Mouse (Mus musculus) 3134 (cell line): ENCODE data around the gene Akr1b8.
A peak's percentile ranks its signal among the peaks of the same experiment; 100 is the strongest.
"Not testable (repeated sequence)": the region's sequence is repeated elsewhere in the genome, so short reads cannot be mapped to it uniquely, and the experiment has no call there.

Source experiments
- DNase-seq: peaks from one replicate; pipeline ENCODE4 v3.0.0-alpha.2; 2011; ENCODE audit warnings: low spot score; ENCODE audit not compliant: insufficient read length; ENCODE audit errors: extremely low read depth

Akr1b8 gene

DNA sequence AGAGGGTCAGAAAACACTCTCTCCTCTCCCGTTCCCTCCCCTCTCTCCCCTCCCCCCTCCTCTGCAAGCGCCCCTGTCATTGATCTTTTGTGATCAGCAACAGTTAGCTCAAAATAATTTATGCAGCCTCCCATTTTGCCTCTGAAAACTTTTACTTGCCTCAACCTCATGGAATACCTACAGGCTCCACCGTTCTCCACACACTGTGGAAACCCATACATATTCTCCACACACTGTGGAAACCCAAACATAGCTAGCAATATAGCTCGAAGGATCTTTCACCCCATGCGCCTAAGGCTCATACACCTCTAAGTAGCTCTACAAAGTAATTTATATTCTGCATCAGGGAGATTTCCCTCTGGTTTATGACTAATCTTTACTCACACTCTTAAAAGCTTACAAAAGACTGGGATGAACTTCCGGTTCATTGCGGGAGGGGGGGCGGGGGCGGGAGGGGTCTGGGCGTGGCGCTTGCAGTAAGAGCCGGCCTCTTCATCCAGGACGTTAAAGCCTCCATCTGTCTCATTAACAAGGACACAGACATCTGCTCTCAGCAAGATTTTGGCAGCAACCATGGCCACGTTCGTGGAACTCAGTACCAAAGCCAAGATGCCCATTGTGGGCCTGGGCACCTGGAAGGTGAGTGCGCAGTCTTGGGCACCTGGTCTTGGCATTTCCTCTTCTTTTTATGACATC is at the start of gene Akr1b8:
Akr1b8 (plus strand) TSS at position 462 of the 696 bp plus-strand sequence.
- peak; percentile 70 for DNase-seq

DNA sequence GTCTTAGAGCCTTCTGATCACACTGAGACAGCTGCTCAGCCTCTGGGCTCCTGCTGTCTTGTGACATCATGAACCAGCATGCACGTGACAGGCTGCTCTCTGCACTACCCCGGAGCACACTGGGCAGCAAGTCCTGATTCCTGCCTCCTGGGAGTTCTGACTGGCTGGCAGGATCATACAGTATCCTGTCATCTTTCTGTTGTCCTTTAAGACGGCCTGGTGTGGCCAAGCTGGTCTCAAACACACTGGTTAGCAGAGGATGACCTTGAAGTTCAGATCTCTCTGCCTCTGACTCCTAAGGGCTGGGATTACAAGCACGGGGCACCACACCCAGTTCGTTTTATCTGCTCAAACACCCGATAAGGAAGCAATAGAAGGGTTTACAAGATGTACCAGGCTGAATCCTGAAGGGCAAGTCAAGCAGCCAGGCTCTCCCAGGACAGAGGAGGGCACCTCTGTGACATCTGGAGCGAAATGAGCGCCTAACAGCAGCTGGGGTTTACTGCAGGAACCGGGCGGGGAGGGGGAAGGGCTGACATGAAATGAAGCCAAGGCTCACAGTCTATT is 49.2 kb upstream of the Akr1b8 start:
- DNase-seq = no peak

DNA sequence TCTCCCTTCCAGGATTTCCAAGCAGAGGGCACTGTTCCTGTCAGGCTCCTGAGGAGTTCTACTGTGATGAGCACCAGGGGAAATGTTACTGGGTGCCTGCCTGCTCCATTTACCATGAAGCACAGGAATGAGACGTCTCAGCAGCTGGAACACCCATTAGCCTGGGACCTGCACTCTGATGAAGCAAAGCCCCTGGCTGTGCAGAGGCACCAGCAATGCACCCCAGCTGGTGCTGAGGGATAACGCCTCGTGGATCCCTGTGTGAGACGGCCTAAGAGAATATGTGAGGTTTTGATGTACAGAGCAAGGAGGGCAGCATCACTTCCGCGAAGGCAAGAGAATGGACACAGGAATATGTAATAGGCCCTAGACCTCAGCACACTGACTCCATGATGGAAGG is 47.1 kb upstream of the Akr1b8 start:
- DNase-seq = no peak

GRCm38 (mm10) chr6:34309526-34309925 is 44.4 kb upstream of the Akr1b8 start:
- DNase-seq = no peak

DNA sequence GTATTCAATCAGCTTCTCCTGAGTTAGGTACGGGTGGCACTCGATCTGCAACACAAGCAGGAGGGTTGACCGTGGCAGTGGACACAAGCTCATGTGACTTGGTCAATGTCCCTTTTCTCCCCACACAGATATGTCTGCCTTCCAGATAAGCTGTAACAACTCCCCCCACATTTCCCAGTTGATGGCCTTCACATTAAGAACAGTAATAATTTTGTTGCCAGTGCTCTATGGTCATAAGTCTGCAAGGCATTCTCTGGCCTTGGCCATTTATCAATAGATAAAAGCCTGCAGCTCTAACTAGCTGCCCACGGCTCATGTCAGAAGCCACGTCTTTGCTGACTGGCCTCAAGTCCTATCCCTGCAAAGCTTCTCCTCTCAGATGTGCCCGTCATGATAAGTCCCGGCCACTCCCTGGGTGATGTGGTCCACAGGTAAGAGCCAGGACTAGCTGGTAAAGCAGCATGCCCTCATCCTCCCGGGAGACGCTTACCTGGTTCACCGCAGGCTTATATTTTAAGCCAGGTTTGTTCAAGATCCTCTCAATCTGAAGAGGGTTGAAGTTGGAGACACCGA is 43.8 kb upstream of the Akr1b8 start:
- DNase-seq = no peak

GRCm38 (mm10) chr6:34313386-34313785 is 40.5 kb upstream of the Akr1b8 start:
- no peak for DNase-seq

GRCm38 (mm10) chr6:34313921-34314320 is 40.0 kb upstream of the Akr1b8 start:
- no peak for DNase-seq

GRCm38 (mm10) chr6:34316854-34317771 is 36.8 kb upstream of the Akr1b8 start, which contains the start of gene Akr1b3:
Gene Akr1b3 (minus strand): TSS chr6:34317478.
- peak; percentile 83 for DNase-seq

DNA sequence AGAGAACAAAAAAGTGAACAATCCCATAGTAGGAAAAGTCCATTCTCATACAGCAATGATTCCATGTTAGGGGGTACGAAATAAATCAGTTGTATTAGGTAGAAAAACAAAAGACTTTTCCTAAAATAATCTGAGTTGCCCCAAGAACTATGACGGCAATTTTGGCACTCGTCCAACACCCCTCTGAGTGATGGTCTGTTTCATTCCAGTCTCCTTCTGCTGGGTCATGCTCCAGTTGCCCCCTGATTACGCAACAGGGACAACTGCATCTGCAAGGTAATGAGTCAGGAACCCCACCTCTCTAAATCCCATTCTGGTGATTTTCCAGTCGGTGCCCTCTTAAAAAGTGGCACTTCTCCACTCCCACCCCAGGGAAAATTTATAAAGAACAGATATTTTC is 35.7 kb upstream of the Akr1b8 start:
- no peak for DNase-seq

GRCm38 (mm10) chr6:34318636-34319035 is 35.3 kb upstream of the Akr1b8 start:
- no peak for DNase-seq

- DNase-seq = no peak
Observed at GRCm38 (mm10) chr6:34322121-34322520, 31.8 kb upstream of the Akr1b8 start.

- no peak for DNase-seq
Observed at GRCm38 (mm10) chr6:34331379-34331778, 22.5 kb upstream of the Akr1b8 start.

- DNase-seq = not testable (repeated sequence)
Observed at GRCm38 (mm10) chr6:34331804-34332203, 22.1 kb upstream of the Akr1b8 start.

GRCm38 (mm10) chr6:34334673-34335072 is 19.2 kb upstream of the Akr1b8 start:
- DNase-seq = no peak

GRCm38 (mm10) chr6:34337799-34338198 is 16.1 kb upstream of the Akr1b8 start:
- DNase-seq = no peak

DNA sequence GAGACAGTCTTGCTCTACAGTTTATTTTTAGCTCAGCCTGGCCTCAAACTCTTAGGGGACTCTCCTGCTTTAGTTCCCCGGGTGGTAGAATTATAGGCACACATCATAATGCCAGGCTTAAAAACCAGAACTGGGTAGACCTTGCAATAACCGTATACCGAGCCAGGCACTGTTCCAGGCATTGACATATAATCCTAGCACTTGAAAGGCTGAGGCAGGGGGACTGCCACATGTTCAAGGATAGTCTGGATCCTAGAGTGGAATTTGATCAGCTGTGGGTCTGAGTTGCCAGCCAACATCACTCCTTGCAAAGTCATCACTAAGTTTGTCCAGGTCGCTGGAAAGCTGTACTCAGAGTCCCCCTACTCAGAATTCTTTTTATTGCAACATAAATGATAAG is 11.9 kb upstream of the Akr1b8 start:
- no peak for DNase-seq

GRCm38 (mm10) chr6:34342476-34342875 is 11.4 kb upstream of the Akr1b8 start:
- DNase-seq = no peak

DNA sequence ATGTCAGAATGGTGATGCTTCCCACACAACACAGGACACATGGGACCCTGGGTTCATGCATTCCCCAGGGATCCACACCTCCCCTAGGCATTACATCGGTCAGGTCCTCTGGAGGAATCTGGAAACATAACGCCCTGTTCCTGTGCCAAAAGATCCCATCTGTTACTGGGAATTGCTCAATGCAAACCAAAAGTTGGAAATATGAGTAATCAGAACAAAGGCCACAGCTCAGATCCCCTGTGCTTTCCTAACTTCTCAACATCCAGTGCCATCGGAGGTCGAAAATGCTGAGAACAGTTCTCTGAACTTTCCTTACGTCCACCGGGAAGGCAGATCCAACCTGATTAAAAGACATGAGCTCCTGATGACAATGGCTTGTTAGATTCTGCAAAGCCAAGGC is 10.5 kb upstream of the Akr1b8 start:
- peak; percentile 31 for DNase-seq

DNA sequence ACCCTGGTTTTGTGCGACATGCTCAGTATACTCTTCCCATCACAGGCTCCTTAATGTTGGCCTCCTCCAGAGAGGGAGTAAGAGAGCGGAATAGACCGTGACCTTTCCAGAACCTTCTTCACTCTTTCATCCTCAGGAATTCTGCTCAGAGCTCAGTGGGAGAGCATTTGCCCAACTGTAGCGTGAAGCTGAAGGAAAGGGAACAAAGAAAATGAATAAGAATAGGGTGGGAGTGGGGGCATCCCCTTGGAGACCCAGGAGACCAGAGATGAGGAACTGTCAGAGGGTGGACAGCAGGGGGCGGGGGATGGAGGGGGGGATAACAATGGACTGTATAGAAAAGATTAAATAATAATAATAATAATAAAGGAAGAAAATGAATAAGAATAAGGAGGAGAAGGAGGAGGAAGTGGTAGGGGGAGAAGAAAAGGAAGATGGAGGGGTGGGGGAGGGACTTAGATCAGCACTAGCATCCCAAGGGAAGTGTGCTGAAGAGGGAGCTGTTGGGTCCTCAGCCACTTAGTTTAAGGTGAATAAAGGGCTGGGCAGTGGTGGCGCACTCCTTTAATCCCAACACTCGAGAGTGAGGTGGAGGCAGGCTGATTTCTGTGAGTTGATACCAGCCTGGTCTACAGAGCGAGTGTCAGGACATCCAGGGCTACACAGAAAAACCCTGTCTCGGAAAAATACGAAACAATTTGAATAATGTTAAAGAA is 9.6 kb upstream of the Akr1b8 start:
- DNase-seq = no peak

- no peak for DNase-seq
Observed at GRCm38 (mm10) chr6:34344935-34345334, 9.0 kb upstream of the Akr1b8 start.
